Mouse (Mus musculus) liver, embryonic 11.5 days (tissue): ENCODE measurements at regions not wholly inside any gene's neighbourhood (a gene's known extent, or its start where the extent isn't known, plus 50 kb on each side); places are given as distances from the start of the nearest gene placed in this dataset.
"Not testable (repeated sequence)": the region's sequence is repeated elsewhere in the genome, so short reads cannot be mapped to it uniquely, and the experiment has no call there.

Experiments used
- ATAC-seq: fragments of 200-750 bp; cut with Nextera tagmentation; replicated peaks from 2 replicates; pipeline ENCODE4 v1.8.0; 2017; ENCODE audit warnings: moderate number of reproducible peaks, mild to moderate bottlenecking, moderate TSS enrichment, moderate library complexity; ENCODE audit not compliant: low FRiP score
- DNase-seq: peaks from one replicate; pipeline ENCODE4 v3.0.0-alpha.2; 2017; ENCODE audit warnings: low spot score
- H3K27ac ChIP-seq: fragments of 300-500 bp; sonication (generic); 2 replicates; pipeline ENCODE4 v1.5.1; 2014; ENCODE audit warnings: mild to moderate bottlenecking, low read depth, low read length, control low read depth
- H3K27me3 ChIP-seq: fragments of 300-500 bp; sonication (generic); replicated peaks from 2 replicates; pipeline ENCODE4 v1.6.1; 2014; ENCODE audit warnings: low read length, mixed read lengths; ENCODE audit not compliant: control insufficient read depth, insufficient read depth
- H3K36me3 ChIP-seq: fragments of 300-500 bp; sonication (generic); 2 replicates; pipeline ENCODE4 v1.6.1; 2014; ENCODE audit warnings: mild to moderate bottlenecking, low read length, moderate library complexity, mixed read lengths; ENCODE audit not compliant: control insufficient read depth, insufficient read depth
- H3K4me1 ChIP-seq: fragments of 300-500 bp; sonication (generic); replicated peaks from 2 replicates; pipeline ENCODE4 v1.6.1; 2014; ENCODE audit warnings: low read length, mixed read lengths; ENCODE audit not compliant: control insufficient read depth, insufficient read depth
- H3K4me2 ChIP-seq: fragments of 300-500 bp; sonication (generic); 2 replicates; pipeline ENCODE4 v1.6.1; 2014; ENCODE audit warnings: mild to moderate bottlenecking, control low read depth, moderate library complexity
- H3K4me3 ChIP-seq: fragments of 300-500 bp; sonication (generic); 2 replicates; pipeline ENCODE4 v1.5.1; 2014; ENCODE audit warnings: low read depth, low read length, control low read depth
- H3K9ac ChIP-seq: fragments of 300-500 bp; sonication (generic); 2 replicates; pipeline ENCODE4 v1.6.1; 2014; ENCODE audit warnings: low read depth, low read length, control low read depth
- H3K9me3 ChIP-seq: fragments of 300-500 bp; sonication (generic); 2 replicates; pipeline ENCODE4 v1.6.1; 2016; ENCODE audit warnings: low read length, inconsistent platforms, mixed read lengths; ENCODE audit not compliant: control insufficient read depth
- WGBS: fragments of 180-500 bp; shearing (Covaris S2); extraction: QIAGEN DNeasy Blood & Tissue Kit; methylation state at CpG from one replicate; pipeline ENCODE4 v1.1.7; 2014; 5-methylcytosine and 5-hydroxymethylcytosine counted together

GRCm38 (mm10) chr7:137974705-137975104 is 422.8 kb downstream of the Tcerg1l start:
- DNase-seq = no peak
- no peak for ATAC-seq

GRCm38 (mm10) chr7:137977527-137977926 is 420.0 kb downstream of the Tcerg1l start:
- Histone ChIP-seq H3K9me3 (no peaks in the 10 kb centered on the region), H3K27me3 (no peaks in the 10 kb centered on the region), H3K27ac (no peak overlapping the region), H3K4me1 (no peaks in the 10 kb centered on the region), H3K4me2 (no peak overlapping the region), H3K36me3 (no peaks in the 10 kb centered on the region), H3K4me3 (no peak overlapping the region), H3K9ac (no peak overlapping the region)
- ATAC-seq (no peak), DNase-seq (no peak)
- 68% methylated on average over 1 of the region's 1 CpGs for WGBS

More at GRCm38 (mm10) chr7:137974705-137975104, 422.8 kb downstream of the Tcerg1l start:
- Histone ChIP-seq H3K4me3 (no peak overlapping the region), H3K36me3 (no peaks in the 10 kb centered on the region), H3K27me3 (no peaks in the 10 kb centered on the region), H3K4me1 (no peaks in the 10 kb centered on the region), H3K9ac (no peak overlapping the region), H3K27ac (no peak overlapping the region), H3K9me3 (no peaks in the 10 kb centered on the region), H3K4me2 (no peak overlapping the region)
- WGBS = 88% methylated on average over 5 of the region's 5 CpGs

GRCm38 (mm10) chr7:137979361-137979760 is 418.2 kb downstream of the Tcerg1l start:
- Histone ChIP-seq H3K27me3 (no peaks in the 10 kb centered on the region), H3K4me2 (no peak overlapping the region), H3K4me3 (no peak overlapping the region), H3K27ac (no peak overlapping the region), H3K9me3 (no peaks in the 10 kb centered on the region), H3K36me3 (no peaks in the 10 kb centered on the region), H3K9ac (no peak overlapping the region), H3K4me1 (no peaks in the 10 kb centered on the region)
- 71% methylated on average over 4 of the region's 4 CpGs for WGBS
- DNase-seq (no peak), ATAC-seq (no peak)

GRCm38 (mm10) chr7:138005806-138006205 is 391.7 kb downstream of the Tcerg1l start:
- Histone ChIP-seq H3K9ac (no peak overlapping the region), H3K9me3 (no peaks in the 10 kb centered on the region), H3K4me1 (no peaks in the 10 kb centered on the region), H3K27ac (no peak overlapping the region), H3K36me3 (no peaks in the 10 kb centered on the region), H3K4me3 (no peak overlapping the region), H3K4me2 (no peak overlapping the region), H3K27me3 (no peaks in the 10 kb centered on the region)
- ATAC-seq = no peak
- no peak for DNase-seq
- WGBS = 60% methylated on average over 3 of the region's 3 CpGs

GRCm38 (mm10) chr7:138006971-138007370 is 390.6 kb downstream of the Tcerg1l start:
- no peak overlapping the region for H3K4me2 ChIP-seq
- no peaks in the 10 kb centered on the region for H3K4me1 ChIP-seq
- no peak overlapping the region for H3K9ac ChIP-seq
- H3K27me3 ChIP-seq = no peaks in the 10 kb centered on the region
- no peaks in the 10 kb centered on the region for H3K9me3 ChIP-seq
- no peak overlapping the region for H3K27ac ChIP-seq
- ATAC-seq (no peak), DNase-seq (no peak)
- no peaks in the 10 kb centered on the region for H3K36me3 ChIP-seq
- H3K4me3 ChIP-seq = no peak overlapping the region
- WGBS = 61% methylated on average over 3 of the region's 3 CpGs

GRCm38 (mm10) chr7:138008601-138009000 is 388.9 kb downstream of the Tcerg1l start:
- WGBS = 40% methylated on average over 3 of the region's 3 CpGs
- H3K4me3 ChIP-seq = no peak overlapping the region

GRCm38 (mm10) chr7:138024021-138024420 is 373.5 kb downstream of the Tcerg1l start:
- not testable (repeated sequence) for H3K4me3 ChIP-seq, DNase-seq, ATAC-seq, H3K9me3 ChIP-seq, H3K4me2 ChIP-seq, H3K27ac ChIP-seq, H3K36me3 ChIP-seq, H3K27me3 ChIP-seq, H3K4me1 ChIP-seq, H3K9ac ChIP-seq
- 81% methylated on average over 1 of the region's 1 CpGs for WGBS

More at GRCm38 (mm10) chr7:138008601-138009000, 388.9 kb downstream of the Tcerg1l start:
- Histone ChIP-seq H3K9ac (no peak overlapping the region), H3K27ac (no peak overlapping the region), H3K4me1 (no peaks in the 10 kb centered on the region), H3K36me3 (no peaks in the 10 kb centered on the region), H3K27me3 (no peaks in the 10 kb centered on the region), H3K4me2 (no peak overlapping the region), H3K9me3 (no peaks in the 10 kb centered on the region)
- DNase-seq = no peak
- no peak for ATAC-seq

- WGBS = 44% methylated on average over 2 of the region's 2 CpGs
- no peaks in the 10 kb centered on the region for H3K36me3 ChIP-seq
These were observed 345.8 kb downstream of the Tcerg1l start for GRCm38 (mm10) chr7:138051696-138052095.

GRCm38 (mm10) chr7:138054756-138055155 is 342.8 kb downstream of the Tcerg1l start:
- no peak for ATAC-seq
- WGBS = 73% methylated on average over 8 of the region's 8 CpGs
- no peaks in the 10 kb centered on the region for H3K27me3 ChIP-seq

More at GRCm38 (mm10) chr7:138051696-138052095, 345.8 kb downstream of the Tcerg1l start:
- Histone ChIP-seq H3K27me3 (no peaks in the 10 kb centered on the region), H3K4me2 (no peak overlapping the region), H3K27ac (no peak overlapping the region), H3K9ac (no peak overlapping the region), H3K4me1 (no peaks in the 10 kb centered on the region; the same call in 1 of the 2 replicates), H3K9me3 (no peaks in the 10 kb centered on the region), H3K4me3 (no peak overlapping the region)
- DNase-seq = no peak
- no peak for ATAC-seq

More at GRCm38 (mm10) chr7:138054756-138055155, 342.8 kb downstream of the Tcerg1l start:
- no peak overlapping the region for H3K4me2 ChIP-seq
- H3K27ac ChIP-seq = no peak overlapping the region
- no peak overlapping the region for H3K9ac ChIP-seq
- no peaks in the 10 kb centered on the region for H3K36me3 ChIP-seq
- DNase-seq = no peak
- H3K4me1 ChIP-seq = no peaks in the 10 kb centered on the region; the same call in 1 of the 2 replicates
- no peak overlapping the region for H3K4me3 ChIP-seq
- no peaks in the 10 kb centered on the region for H3K9me3 ChIP-seq
